Mouse (Mus musculus): ENCODE results near the gene Ccdc127.

The Ccdc127 gene

DNA sequence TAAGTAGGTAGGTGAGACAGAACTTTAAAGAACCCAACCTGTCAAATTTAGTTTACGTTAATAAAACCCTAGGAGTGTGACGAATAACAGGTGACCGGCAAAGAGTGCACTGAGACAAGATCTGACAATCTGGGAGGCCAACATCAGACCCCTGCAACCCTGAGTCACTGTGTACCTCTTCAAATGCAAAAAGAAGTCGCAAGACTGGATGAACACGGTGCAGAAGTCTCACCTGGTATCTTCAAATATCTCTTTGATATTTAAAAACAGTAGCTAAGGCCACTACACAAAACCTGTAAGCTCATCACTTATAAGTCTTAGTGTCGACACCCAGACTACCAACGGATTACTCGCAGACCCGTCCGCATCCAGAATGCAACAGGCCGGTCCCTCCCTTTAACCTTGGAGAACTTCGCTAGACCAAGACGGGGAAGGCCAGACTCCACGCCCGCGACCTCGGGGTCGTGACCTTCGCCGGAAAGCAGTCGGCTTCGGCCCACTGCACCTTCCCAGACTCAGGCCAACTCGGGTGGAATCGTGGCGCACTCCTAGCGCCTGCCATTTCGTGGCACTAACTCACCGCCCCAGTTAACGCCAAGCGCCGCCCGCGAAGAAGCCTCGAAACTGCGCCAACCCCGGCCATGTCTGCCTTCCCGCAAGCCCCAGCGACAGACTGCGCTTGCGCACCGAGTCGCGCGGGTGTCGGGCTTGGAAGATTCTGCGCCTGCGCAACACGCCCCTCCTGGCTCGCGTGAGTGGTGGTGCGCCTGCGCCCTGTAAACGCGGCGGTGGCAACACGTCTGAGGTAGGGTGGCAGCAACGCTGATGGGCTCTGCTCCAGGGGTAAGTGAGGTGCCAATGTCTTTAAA, at the start of gene Ccdc127, which contains the start of gene Sdha:
Gene Ccdc127 (plus strand): TSS at position 744 of the 869 bp plus-strand sequence.
Gene Sdha (minus strand): TSS at position 715 of the 869 bp plus-strand sequence.
- peak; percentile 96 to 99 for DNase-seq (ENCODE audit: inconsistent age in 2 of 2, low spot score in 1 of 2)

GRCm38 (mm10) chr13:74300925-74301606, 49.0 kb upstream of the Ccdc127 start:
- peak; percentile 73 to 90 for DNase-seq (ENCODE audit: inconsistent age in 2 of 2, low spot score in 1 of 2)

- no peak for DNase-seq (ENCODE audit: inconsistent age in 2 of 2, low spot score in 1 of 2)
Measured at GRCm38 (mm10) chr13:74301607-74301984, 48.5 kb upstream of the Ccdc127 start.

DNA sequence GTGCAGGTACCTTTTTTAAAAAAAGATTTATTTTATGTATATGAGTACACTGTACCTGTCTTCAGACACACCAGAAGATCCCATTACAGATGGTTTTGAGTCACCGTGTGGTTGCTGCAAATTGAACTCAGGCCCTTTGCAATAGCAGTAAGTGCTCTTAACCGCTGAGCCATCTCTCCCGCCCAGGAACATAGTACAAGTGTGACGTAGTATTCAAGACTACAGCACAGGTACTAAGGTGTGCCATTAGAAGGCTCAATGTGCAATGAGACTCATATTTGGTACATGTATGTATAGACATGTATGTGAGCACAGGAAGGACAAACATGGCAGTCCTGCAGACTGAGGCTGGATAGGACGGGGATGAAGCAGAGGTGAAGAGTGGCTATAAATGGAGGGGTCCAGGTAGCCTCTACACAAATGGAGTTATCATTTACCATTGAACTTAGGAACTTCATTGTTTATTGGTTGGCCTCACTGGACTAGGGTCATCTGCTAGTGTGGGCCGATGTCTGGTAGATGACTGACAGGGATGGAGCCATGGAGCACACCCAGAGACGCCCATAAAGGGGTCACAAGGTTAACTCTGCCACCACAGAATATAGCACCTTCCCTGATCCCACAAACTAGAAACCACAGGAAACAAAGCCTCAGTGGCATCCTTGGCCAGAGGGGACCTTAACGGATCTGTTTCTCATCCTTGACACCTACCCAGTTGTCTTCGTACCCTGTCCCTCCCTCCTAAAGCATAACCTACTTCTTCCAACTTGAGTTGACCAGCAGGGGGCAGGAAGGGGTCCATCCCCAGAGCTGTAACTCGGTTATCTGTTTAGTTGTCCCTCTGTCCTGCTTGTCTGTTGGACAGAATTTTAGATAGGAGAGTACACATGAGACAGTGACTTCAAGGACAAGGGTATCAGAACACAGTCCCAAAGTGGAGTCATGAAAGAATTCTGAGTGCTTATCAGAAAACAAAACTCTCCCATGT, 47.8 kb upstream of the Ccdc127 start:
- DNase-seq (ENCODE audit: inconsistent age in 2 of 2, low spot score in 1 of 2) = peak in 1 of 2 experiments; percentile 42

GRCm38 (mm10) chr13:74305380-74305779, 44.7 kb upstream of the Ccdc127 start:
- DNase-seq (ENCODE audit: inconsistent age in 2 of 2, low spot score in 1 of 2) = peak; percentile 51 to 81

DNA sequence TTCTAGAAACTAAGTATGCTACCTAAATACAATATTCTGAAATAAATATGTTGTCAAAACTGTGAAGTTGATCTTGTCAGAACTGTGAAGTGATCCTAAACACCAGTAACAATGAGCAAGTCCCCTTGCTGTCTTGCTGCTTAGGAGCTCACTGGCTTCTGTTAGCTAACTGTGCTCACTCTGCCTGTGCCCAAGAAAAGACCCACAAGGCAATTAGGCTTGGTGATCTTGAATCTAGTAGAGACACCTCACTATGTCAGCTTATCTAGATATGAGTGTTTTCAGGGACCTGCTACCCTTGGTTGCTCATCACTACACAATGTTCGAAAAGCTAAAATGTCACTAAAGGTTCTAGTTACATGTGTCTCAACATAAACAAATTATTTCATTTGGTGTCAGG, 44.3 kb upstream of the Ccdc127 start:
- peak in 1 of 2 experiments; percentile 51 for DNase-seq (ENCODE audit: inconsistent age in 2 of 2, low spot score in 1 of 2)

- DNase-seq (ENCODE audit: inconsistent age in 2 of 2, low spot score in 1 of 2) = peak in 1 of 2 experiments; percentile 45
Measured at GRCm38 (mm10) chr13:74314616-74315015, 35.5 kb upstream of the Ccdc127 start.

DNA sequence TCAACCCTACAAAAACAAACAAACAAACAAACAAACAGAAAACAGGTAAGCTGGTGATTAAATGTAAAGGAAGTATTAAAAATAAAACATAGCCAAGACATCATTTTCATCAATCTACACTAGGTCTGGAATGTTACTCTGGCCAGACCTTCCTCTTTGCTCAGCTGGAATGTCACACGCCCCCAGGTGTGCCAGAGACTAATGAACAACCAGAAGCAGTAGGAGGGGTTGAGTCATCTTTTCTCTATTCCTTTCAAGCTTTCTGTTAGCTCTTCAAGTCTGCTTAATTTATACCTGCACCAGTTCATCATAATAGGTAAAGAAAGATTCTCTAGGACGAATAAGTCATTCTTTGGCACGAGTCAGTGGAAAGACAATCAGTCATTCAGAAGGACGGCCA, 33.7 kb upstream of the Ccdc127 start:
- no peak for DNase-seq (ENCODE audit: inconsistent age in 2 of 2, low spot score in 1 of 2)

DNA sequence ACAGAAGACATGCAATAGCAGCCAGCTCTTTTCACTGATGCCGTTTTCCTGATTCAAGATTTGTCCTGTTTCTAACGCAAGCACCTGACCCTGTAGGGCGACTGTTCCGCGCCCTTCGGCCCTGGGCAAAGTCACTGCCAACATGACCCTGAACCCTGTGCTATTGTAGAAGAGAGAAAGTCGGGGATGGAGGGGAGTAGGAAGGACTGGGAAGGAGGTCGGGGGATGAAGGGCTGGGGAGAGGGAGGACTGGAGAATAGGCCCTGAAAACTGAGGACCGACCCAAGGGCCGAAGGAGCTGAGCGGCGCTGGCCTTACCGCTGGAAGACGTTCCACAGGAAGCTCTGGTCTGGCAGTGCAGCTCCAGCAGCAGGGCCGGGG, 33.3 kb upstream of the Ccdc127 start:
- no peak for DNase-seq (ENCODE audit: inconsistent age in 2 of 2, low spot score in 1 of 2)

GRCm38 (mm10) chr13:74317170-74317849, 32.8 kb upstream of the Ccdc127 start, which contains the start of gene Pdcd6:
Gene Pdcd6 (minus strand): TSS chr13:74317580.
- peak; percentile 98 for DNase-seq (ENCODE audit: inconsistent age in 2 of 2, low spot score in 1 of 2)

DNA sequence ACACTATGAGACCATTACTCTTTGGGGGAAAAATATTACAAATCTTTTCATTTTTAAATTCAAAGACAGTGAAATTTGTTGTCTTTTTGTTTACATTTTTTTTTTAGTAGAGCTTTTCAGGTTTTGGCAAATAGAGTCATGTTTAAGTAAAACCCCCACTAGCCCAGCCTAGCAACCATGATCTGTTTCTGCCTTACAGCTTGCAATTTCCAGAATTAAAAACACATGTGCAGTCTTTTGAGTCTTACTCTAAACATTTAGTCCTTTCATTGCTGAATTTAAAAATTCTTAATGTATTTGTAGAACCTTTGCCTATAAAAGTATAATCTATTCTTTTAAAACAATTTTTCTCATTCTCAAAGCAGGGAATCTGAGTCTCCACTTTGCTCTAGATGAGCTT, 20.8 kb upstream of the Ccdc127 start:
- DNase-seq (ENCODE audit: inconsistent age in 2 of 2, low spot score in 1 of 2) = no peak

GRCm38 (mm10) chr13:74341036-74341435, 9.1 kb upstream of the Ccdc127 start:
- peak; percentile 28 to 78 for DNase-seq (ENCODE audit: inconsistent age in 2 of 2, low spot score in 1 of 2)

- DNase-seq (ENCODE audit: inconsistent age in 2 of 2, low spot score in 1 of 2) = no peak
Measured at GRCm38 (mm10) chr13:74350435-74350906, 362 bp downstream of the Ccdc127 start.

DNA sequence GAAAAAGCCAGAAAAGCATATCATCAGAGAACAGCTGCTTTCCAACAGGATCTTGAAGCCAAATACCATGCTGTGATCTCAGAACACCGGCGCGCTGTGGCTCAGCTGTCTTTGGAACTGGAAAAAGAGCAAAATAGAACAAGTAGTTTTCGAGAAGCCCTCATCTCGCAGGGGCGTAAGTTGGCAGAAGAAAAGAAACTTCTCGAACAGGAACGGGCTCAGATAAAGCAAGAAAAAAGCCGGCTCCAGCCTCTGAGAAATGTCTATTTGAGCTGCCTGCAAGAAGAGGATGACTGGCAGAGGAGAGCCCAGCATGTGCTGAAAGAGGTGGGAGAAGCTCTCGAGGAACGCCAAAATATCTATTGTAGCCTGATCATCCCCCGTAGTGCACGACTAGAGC, 6.4 kb downstream of the Ccdc127 start:
- DNase-seq (ENCODE audit: inconsistent age in 2 of 2, low spot score in 1 of 2) = no peak

GRCm38 (mm10) chr13:74362218-74362617, 12.1 kb downstream of the Ccdc127 start:
- DNase-seq (ENCODE audit: inconsistent age in 2 of 2, low spot score in 1 of 2) = no peak

DNA sequence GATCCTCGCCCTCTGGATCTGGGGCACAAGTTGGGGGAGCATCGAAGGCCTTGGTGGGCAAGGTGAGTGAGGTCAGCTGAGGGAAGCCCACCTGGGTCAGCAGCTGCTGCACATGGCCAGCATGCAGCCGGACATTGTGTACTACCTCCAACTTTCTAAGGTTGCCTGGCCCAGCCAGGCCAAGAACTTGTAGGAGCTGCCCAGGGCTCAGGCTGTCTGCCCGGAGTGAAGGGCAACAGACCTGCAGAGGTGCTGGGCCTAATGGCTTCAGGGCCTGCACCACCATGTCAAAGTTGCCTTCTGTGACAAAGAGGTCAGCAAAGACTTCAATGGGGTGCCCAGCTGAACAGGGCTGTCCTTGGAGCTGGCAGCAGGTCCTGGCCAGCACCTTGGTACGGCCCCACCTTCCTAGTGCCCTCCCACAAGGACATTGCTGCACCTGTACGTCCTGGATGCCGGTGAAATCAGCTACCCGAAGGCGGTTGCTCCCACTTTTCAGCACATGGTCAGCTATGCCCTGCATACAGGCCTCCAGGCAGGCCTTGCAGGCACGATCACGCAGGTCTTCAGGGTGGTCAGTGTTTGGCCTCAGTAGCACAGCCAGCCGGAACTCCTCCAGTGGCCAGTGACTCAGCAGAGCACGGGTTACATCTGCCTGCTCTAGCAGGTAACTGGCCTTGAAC, 13.2 kb downstream of the Ccdc127 start:
- no peak for DNase-seq (ENCODE audit: inconsistent age in 2 of 2, low spot score in 1 of 2)

DNA sequence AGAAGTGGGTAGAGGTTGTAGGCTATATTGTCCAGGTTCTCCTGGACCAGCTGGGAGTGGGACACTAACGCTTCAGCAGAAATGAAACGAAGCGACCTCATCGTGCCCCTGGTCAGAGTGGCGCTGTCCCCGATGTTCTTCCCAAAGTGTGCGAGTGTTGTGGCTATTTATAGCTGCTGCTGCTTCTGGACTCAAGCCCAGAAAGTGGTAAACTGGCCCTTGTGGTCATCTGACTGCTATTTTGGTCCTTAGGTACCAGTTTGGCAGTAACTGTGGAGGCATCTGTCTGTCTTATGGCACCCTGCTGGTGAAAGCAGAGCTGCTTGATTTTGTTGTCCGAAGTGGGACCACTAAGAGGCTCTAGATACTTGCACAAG, 13.7 kb downstream of the Ccdc127 start, which contains the start of gene Lrrc14b:
Gene Lrrc14b (minus strand): TSS at position 147 of the 377 bp plus-strand sequence.
- DNase-seq (ENCODE audit: inconsistent age in 2 of 2, low spot score in 1 of 2) = peak; percentile 54 to 78

- DNase-seq (ENCODE audit: inconsistent age in 2 of 2, low spot score in 1 of 2) = no peak
Measured at GRCm38 (mm10) chr13:74381533-74382276, 31.6 kb downstream of the Ccdc127 start.

GRCm38 (mm10) chr13:74382289-74382688, 32.2 kb downstream of the Ccdc127 start:
- no peak for DNase-seq (ENCODE audit: inconsistent age in 2 of 2, low spot score in 1 of 2)
